Mouse (Mus musculus) mesoderm, embryonic 11.5 days (tissue): ENCODE measurements around the gene Skor1.

Experiments
- DNase-seq: peaks from one replicate; pipeline ENCODE4 v3.0.0-alpha.2; 2012; ENCODE audit warnings: low read depth, low spot score

The Skor1 gene

GRCm38 (mm10) chr9:63135356-63135755, 13.4 kb downstream of the Skor1 start:
- no peak for DNase-seq

GRCm38 (mm10) chr9:63133659-63134058, 15.1 kb downstream of the Skor1 start:
- DNase-seq: no peak

DNA sequence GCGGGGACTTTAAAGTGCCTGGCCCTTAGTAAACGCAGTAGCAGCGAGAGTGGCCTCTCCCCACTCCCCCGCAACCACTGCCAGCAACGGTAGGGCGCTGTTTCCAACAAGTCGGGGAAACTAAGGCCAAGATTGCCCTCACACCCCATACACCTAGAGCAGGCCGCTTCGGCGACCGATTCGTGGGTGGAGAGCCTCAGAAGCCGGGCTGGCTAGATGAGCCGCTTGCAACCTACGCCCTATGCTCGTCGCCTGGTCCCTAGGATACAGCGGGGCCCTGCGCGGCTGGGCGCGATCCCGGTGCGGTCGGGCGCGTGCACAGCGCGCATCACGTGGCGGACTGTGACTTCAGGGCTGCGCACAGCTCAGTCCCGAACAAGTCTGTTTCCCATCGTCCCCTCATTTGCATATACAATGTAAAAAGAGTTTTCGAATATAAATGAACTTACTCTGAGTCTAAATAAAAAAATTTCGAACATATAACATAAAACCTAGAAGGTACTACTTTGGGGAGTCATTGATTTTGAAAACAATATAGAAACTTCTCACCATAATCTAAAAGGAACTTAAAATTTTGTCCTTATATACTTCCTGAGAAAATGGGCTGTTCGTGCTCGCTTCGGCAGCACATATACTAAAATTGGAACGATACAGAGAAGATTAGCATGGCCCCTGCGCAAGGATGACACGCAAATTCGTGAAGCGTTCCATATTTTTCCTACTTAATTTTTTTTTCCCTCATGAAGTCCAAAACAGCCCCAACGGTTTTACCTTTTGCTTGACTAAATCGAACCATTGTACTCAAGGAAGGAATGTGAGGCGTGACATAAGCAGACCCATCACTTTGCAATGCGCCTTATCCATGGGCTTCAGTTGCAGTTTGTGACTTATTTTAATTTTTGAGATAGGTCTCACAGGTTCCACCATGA, 15.8 kb downstream of the Skor1 start:
- DNase-seq: peak; percentile 97

- DNase-seq: no peak
Observed at GRCm38 (mm10) chr9:63131957-63132602, 16.7 kb downstream of the Skor1 start.

- no peak for DNase-seq
Observed at GRCm38 (mm10) chr9:63129641-63130041, 19.1 kb downstream of the Skor1 start.

DNA sequence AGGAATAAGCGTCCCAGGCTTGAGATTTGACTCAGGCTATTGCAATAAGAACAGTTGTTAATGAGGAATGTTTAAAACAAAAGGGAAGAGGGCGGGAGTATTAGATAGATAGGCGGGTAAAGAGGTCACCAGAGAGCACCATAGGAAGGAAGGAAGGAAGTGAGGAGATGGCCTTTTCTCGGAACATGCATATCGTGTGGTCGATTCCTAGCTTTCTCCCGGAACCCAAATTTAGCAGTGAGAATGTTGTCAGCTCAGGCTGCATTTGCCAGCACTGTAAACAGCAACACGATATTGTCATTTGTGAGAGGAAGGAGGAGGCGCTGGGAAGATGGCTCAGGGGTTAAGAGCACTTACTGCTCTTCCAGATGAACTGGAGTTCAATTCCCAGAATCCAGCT, 24.2 kb downstream of the Skor1 start:
- DNase-seq: no peak

GRCm38 (mm10) chr9:63123451-63124438, 25.0 kb downstream of the Skor1 start:
- peak; percentile 93 for DNase-seq

DNA sequence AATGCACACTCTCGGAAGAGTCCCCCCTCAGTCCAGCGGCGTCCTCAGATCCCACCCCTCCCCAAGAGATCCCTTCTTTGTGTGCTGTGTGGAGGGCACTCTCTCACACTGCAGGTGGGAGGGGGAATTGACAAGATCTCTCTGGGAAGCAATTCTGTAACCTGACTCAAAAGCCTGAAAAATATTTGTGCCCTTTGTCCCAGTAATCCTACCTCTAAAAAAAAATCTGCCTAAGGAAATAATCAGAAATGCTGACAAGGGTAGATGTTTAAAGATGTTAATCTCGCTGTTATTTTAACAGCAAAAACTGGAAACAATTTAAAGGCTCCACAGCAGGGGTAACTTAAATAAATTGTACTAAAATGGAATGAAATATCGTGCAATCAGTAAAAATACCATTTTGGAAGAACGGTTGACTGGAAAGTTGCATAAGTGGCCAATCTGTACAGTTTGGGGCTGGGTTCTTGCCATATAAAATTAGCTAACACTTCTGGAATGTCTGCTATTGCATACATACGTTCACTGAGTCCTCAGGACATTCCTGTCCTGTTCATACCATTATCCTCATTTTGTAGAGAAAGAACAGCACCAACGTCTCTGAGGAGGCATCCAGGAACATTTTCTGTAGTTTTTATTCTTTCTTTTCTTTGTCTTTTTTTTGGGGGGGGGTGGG, 26.5 kb downstream of the Skor1 start:
- no peak for DNase-seq

DNA sequence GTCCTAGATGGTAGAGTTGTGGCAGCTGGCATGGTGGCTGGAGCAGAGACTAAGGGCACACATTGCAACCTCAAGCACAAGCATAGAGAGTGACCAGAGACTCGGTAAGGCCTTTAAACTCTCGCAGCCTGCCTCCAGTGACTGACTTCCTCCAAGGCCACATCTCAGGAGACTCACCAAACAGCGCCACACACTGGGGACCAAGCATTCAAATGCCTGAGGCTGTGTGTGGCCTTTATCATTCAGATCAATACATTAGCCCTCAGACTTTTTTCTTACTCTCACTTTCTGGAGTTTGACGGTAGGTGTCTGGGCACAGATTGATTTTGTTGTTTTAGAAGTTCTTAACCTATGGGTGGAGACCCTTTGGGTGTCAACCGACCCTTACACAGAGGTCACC, 30.4 kb downstream of the Skor1 start:
- DNase-seq: no peak

GRCm38 (mm10) chr9:63112514-63112913, 36.2 kb downstream of the Skor1 start:
- DNase-seq: no peak

DNA sequence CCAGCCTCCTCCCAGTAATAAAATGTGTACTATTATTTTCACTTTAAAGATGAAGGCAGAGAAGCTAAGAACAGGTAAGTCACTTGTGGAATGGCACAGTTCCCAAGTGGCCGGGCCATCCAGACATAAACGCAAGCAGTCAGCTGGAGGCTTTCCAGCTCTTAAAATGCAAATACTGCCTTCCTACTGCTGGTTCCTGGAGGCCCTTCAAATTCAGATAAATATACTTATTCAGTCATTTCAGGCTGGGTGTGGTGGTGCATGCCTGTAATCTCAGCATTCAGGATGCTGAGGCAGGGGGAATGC, 39.0 kb downstream of the Skor1 start:
- no peak for DNase-seq

GRCm38 (mm10) chr9:63109020-63109781, 39.6 kb downstream of the Skor1 start:
- DNase-seq: peak; percentile 80

DNA sequence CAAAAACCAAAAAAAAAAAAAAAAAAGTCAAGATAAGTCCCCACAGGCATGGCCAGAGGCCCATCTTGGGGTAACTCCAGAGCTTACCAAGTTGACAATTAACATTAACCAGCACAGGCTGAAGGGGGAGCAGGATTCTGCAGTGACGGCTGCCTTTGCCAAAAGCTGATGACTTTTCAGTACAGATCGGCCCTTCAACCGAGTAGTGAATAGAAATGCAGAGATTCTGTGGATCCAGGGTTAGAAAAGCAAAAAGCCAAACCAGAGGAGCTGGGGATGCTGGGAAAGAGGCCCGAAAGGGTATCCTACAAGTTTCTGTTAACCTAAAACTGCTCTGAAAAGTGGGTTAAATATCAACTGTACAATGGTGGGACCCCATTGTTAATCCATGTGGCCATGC, 40.2 kb downstream of the Skor1 start:
- no peak for DNase-seq

- DNase-seq: no peak
Observed at GRCm38 (mm10) chr9:63100660-63101059, 48.1 kb downstream of the Skor1 start.

DNA sequence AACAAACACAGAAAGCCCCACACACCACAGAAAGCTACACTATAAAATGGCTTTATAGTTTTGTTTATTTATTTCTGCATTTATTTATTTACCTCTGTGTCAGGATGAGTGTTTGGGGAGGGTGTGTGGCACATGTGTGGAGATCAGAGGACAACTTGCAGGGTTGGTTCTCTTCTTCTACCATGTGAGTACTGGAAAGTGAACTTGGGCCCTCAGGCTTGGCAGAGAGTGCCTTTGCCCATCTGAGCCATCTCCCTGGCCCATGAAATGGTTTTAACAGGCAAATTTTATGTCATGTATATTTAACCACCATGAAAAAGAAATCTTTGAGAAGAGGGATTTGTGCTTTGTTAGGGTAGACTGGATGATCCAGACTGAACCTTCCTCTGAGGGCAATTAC, 48.9 kb downstream of the Skor1 start:
- DNase-seq: no peak

GRCm38 (mm10) chr9:63099344-63099743, 49.4 kb downstream of the Skor1 start:
- DNase-seq: no peak

DNA sequence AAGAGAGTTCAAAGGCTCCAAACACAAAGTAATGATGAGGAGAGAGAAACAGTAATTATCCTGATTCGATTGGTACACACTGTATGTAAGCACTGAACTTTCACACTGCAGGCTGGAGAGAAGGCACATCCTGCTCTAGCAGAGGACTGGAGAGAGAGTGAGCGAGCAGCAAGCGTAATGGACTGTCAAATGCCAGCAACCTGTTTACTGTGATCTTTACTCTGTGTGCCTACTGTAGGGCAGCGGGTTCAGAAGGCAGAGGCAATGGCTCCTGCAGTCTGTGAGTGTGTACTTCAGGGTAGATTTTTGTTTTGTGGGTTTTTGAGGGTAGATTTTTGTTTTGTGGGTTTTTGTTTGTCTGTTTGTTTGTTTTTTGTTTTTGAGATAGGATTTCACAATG, 49.9 kb downstream of the Skor1 start:
- DNase-seq: no peak

DNA sequence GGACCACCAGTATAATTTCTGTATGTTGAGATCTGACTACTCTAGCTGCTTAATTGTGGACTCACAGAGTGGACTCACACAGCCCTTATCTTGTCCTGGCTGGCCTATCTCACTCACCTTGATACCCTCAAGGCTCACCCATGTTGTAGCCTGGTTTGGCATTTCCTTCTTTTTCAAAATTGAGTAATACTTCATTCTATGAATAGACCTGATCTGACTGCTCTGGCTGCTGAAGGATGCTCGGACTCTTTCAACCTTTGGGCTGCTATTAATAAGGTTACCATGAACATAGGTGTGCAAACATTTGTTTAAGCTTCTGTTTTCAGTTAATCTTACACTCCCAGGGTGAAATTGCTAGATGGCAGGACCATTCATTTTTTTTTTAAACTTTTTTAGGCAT, 51.6 kb downstream of the Skor1 start:
- DNase-seq: no peak

DNA sequence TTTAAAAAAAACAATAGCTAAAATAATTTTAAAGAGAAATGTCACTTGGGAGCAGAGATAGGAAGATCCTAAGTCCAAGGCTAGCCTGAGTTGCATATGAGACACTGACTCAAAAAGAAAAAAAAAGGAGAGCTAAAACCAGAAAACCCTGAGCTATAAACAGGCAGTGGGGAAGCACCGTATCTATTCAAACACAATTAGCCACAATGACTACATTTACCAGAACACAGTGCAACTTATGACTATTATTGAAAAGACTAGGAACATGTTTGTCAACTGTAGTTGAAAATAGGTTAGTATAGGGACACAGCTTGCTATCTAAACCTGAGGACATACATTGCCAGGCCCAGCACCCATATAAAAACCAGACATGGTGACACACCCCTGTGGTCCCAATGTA, 54.7 kb downstream of the Skor1 start:
- no peak for DNase-seq

- no peak for DNase-seq
Observed at GRCm38 (mm10) chr9:63092567-63092966, 56.2 kb downstream of the Skor1 start.
